Mouse (Mus musculus) hindbrain, postnatal 0 days (tissue): ENCODE results near the gene Inhbc. TPM values are rescaled to one million over a fixed set of nuclear protein-coding genes. Genes with fewer than 3 reads are reported as not detected.
A peak's percentile ranks its signal among the peaks of the same experiment; 100 is the strongest.

Source experiments
- ATAC-seq: fragments of 200-750 bp; cut with Nextera tagmentation; 2 replicates; pipeline ENCODE4 v1.8.0; 2017; ENCODE audit warnings: mild to moderate bottlenecking, moderate TSS enrichment, moderate library complexity
- DNase-seq: peaks from one replicate; pipeline ENCODE4 v3.0.0-alpha.2; 2015; ENCODE audit warnings: low spot score
- H3K27ac ChIP-seq: fragments of 300-500 bp; sonication (generic); 2 replicates; pipeline ENCODE4 v1.5.1; 2014; ENCODE audit warnings: mild to moderate bottlenecking
- H3K27me3 ChIP-seq: fragments of 300-500 bp; sonication (generic); 2 replicates; pipeline ENCODE4 v1.6.1; 2014; ENCODE audit warnings: low read length, mixed read lengths; ENCODE audit not compliant: insufficient read depth
- H3K36me3 ChIP-seq: fragments of 300-500 bp; sonication (generic); 2 replicates; pipeline ENCODE4 v1.6.1; 2014; ENCODE audit warnings: low read length, mixed read lengths; ENCODE audit not compliant: insufficient read depth
- H3K4me1 ChIP-seq: fragments of 300-500 bp; sonication (generic); 2 replicates; pipeline ENCODE4 v1.6.1; 2014; ENCODE audit warnings: antibody characterized with exemption, low read length, mixed read lengths; ENCODE audit not compliant: insufficient read depth
- H3K4me2 ChIP-seq: fragments of 300-500 bp; sonication (generic); 2 replicates; pipeline ENCODE4 v1.6.1; 2014; ENCODE audit warnings: low read depth, mild to moderate bottlenecking, low read length, moderate library complexity, mixed read lengths
- H3K4me3 ChIP-seq: fragments of 300-500 bp; sonication (generic); 2 replicates; pipeline ENCODE4 v1.5.1; 2014; ENCODE audit warnings: low read length
- H3K9ac ChIP-seq: fragments of 300-500 bp; sonication (generic); replicated peaks from 2 replicates; pipeline ENCODE4 v1.6.1; 2014; ENCODE audit warnings: mild to moderate bottlenecking, low read length, moderate library complexity, mixed read lengths
- H3K9me3 ChIP-seq: fragments of 300-500 bp; sonication (generic); 2 replicates; pipeline ENCODE4 v1.6.1; 2016; ENCODE audit warnings: low read length, mixed read lengths
- CTCF ChIP-seq: IDR thresholded peaks from 2 replicates; pipeline ENCODE4 v1.5.1; 2016; ENCODE audit warnings: antibody characterized with exemption, control low read depth, low read depth
- WGBS: fragments of 180-500 bp; shearing (Covaris S2); extraction: QIAGEN DNeasy Blood & Tissue Kit; methylation state at CpG from one replicate; pipeline ENCODE4 v1.1.7; 2014; 5-methylcytosine and 5-hydroxymethylcytosine counted together
- polyA plus RNA-seq: library from polyadenylated mRNA; unstranded; fragments of >200 nt; fragmentation: Nextera tagmentation; extraction: Ambion mirVana; gene quantifications from 2 replicates; pipeline ENCODE4 v1.2.1, GENCODE M21; 2015
- total RNA-seq: library from RNA; depleted of rRNA; stranded (reverse); fragments of >200 nt; gene quantifications from 2 replicates; pipeline ENCODE4 v1.2.3, GENCODE M21; 2014

Gene Inhbc
- total and polyA plus RNA-seq, 2 experiments from 2014 or later: not detected

- no peak for TF ChIP-seq CTCF
- DNase-seq (no peak), ATAC-seq (no peak)
- Histone ChIP-seq H3K4me2 (no peak overlapping the region), H3K27ac (no peak overlapping the region), H3K9ac (no peak overlapping the region), H3K36me3 (no peaks in the 10 kb centered on the region), H3K9me3 (no peaks in the 10 kb centered on the region), H3K4me3 (no peak overlapping the region), H3K27me3 (no peaks in the 10 kb centered on the region; the same call in 1 of the 2 replicates), H3K4me1 (no peaks in the 10 kb centered on the region)
- WGBS: 90% methylated on average over 9 of the region's 9 CpGs
These were observed 18.0 kb downstream of the Inhbc start for GRCm38 (mm10) chr10:127352187-127352586.

- DNase-seq (no peak), ATAC-seq (no peak)
- no peaks in the 10 kb centered on the region; the same call in 1 of the 2 replicates for H3K27me3 ChIP-seq
These were observed 18.5 kb downstream of the Inhbc start for GRCm38 (mm10) chr10:127351719-127352118.

GRCm38 (mm10) chr10:127351285-127351595 is 19.0 kb downstream of the Inhbc start:
- no peak for DNase-seq
- Histone ChIP-seq H3K4me1 (no peaks in the 10 kb centered on the region), H3K9me3 (no peaks in the 10 kb centered on the region), H3K4me2 (no peak overlapping the region), H3K27me3 (no peaks in the 10 kb centered on the region; the same call in 1 of the 2 replicates), H3K27ac (no peak overlapping the region), H3K9ac (no peak overlapping the region), H3K4me3 (no peak overlapping the region), H3K36me3 (no peaks in the 10 kb centered on the region)
- WGBS: 86% methylated on average over 8 of the region's 8 CpGs
- no peak for ATAC-seq
- TF ChIP-seq CTCF: no peak

More at GRCm38 (mm10) chr10:127351719-127352118, 18.5 kb downstream of the Inhbc start:
- Histone ChIP-seq H3K36me3 (no peaks in the 10 kb centered on the region), H3K4me2 (no peak overlapping the region), H3K9me3 (no peaks in the 10 kb centered on the region), H3K27ac (no peak overlapping the region), H3K4me3 (no peak overlapping the region), H3K9ac (no peak overlapping the region), H3K4me1 (no peaks in the 10 kb centered on the region)
- 78% methylated on average over 8 of the region's 8 CpGs for WGBS
- no peak for TF ChIP-seq CTCF

- Histone ChIP-seq H3K4me3 (peak overlapping the region; percentile 14; the same call in 1 of the 2 replicates), H3K9ac (no peak overlapping the region), H3K27me3 (no peaks in the 10 kb centered on the region; the same call in 1 of the 2 replicates), H3K27ac (no peak overlapping the region), H3K4me2 (peak overlapping the region; percentile 48), H3K9me3 (no peaks in the 10 kb centered on the region), H3K4me1 (no peaks in the 10 kb centered on the region), H3K36me3 (no peaks in the 10 kb centered on the region)
- DNase-seq (peak; percentile 77), ATAC-seq (peak; percentile 67; the same call in 1 of the 2 replicates)
- 11% methylated on average over 24 of the region's 24 CpGs for whole genome bisulfite sequencing
- TF ChIP-seq CTCF: peak; percentile 87
These were observed 19.5 kb downstream of the Inhbc start for GRCm38 (mm10) chr10:127350594-127351284.

GRCm38 (mm10) chr10:127349810-127350209 is 20.4 kb downstream of the Inhbc start:
- 77% methylated on average over 8 of the region's 8 CpGs for WGBS
- ATAC-seq (no peak), DNase-seq (no peak)
- TF ChIP-seq CTCF: no peak
- Histone ChIP-seq H3K9me3 (no peaks in the 10 kb centered on the region), H3K9ac (no peak overlapping the region), H3K4me1 (no peaks in the 10 kb centered on the region), H3K4me3 (no peak overlapping the region), H3K27ac (no peak overlapping the region), H3K4me2 (no peak overlapping the region), H3K27me3 (no peaks in the 10 kb centered on the region), H3K36me3 (no peaks in the 10 kb centered on the region)

- DNase-seq (no peak), ATAC-seq (no peak)
- no peaks in the 10 kb centered on the region for H3K9me3 ChIP-seq
- peak; percentile 34 for TF ChIP-seq CTCF
- no peak overlapping the region for H3K27ac ChIP-seq
- H3K36me3 ChIP-seq: no peaks in the 10 kb centered on the region
- 69% methylated on average over 4 of the region's 4 CpGs for WGBS
- H3K4me2 ChIP-seq: no peak overlapping the region
- no peak overlapping the region for H3K4me3 ChIP-seq
- H3K4me1 ChIP-seq: no peaks in the 10 kb centered on the region
- no peaks in the 10 kb centered on the region for H3K27me3 ChIP-seq
- H3K9ac ChIP-seq: no peak overlapping the region
These were observed 21.3 kb downstream of the Inhbc start for GRCm38 (mm10) chr10:127348957-127349356.

- no peaks in the 10 kb centered on the region for H3K4me1 ChIP-seq
- H3K27ac ChIP-seq: no peak overlapping the region
- no peak overlapping the region for H3K4me3 ChIP-seq
- H3K4me2 ChIP-seq: no peak overlapping the region
- DNase-seq: no peak
- WGBS: 84% methylated on average over 3 of the region's 3 CpGs
- no peaks in the 10 kb centered on the region for H3K36me3 ChIP-seq
- no peak for ATAC-seq
- H3K27me3 ChIP-seq: 0 out of 2 replicates have a peak, but pooled peaks cover 4% of the 10 kb centered on the region
- no peak for TF ChIP-seq CTCF
- no peaks in the 10 kb centered on the region for H3K9me3 ChIP-seq
- H3K9ac ChIP-seq: no peak overlapping the region
These were observed 24.1 kb downstream of the Inhbc start for GRCm38 (mm10) chr10:127346173-127346572.
